Mouse (Mus musculus): ENCODE measurements around the gene Angptl4. TPM values are rescaled to one million over a fixed set of nuclear protein-coding genes. Genes with fewer than 3 reads are reported as not detected.

The Angptl4 gene
- 1.0 TPM for polyA plus RNA-seq (2014; fragmentation: Illumina TruSeq; extraction: RNeasy Lipid Tissue Mini Kit (QIAGEN cat#74804); ENCODE audit: low read depth, low replicate concordance)

GRCm38 (mm10) chr17:33781124-33781977 lies at the start of gene Angptl4:
Angptl4 (minus strand) TSS chr17:33781830.

GRCm38 (mm10) chr17:33824084-33824996 lies 42.7 kb upstream of the Angptl4 start, which contains the start of the genes Rps28 and Ndufa7:
Rps28 (minus strand) TSS chr17:33824562.
Ndufa7 (plus strand) TSS chr17:33824572.

GRCm38 (mm10) chr17:33810334-33811141 lies 28.9 kb upstream of the Angptl4 start, which contains the start of gene Kank3:
Kank3 (plus strand) TSS chr17:33810519.

GRCm38 (mm10) chr17:33760255-33761165 lies 21.1 kb downstream of the Angptl4 start, which contains the start of gene Rab11b:
Rab11b (minus strand) TSS chr17:33760530.

Other genes with a start within 250 kb of the Angptl4 start
- 0.32 TPM for gene Myo1f, start 226.1 kb downstream of the Angptl4 start, polyA plus RNA-seq (2014; fragmentation: Illumina TruSeq; extraction: RNeasy Lipid Tissue Mini Kit (QIAGEN cat#74804); ENCODE audit: low read depth, low replicate concordance)
- gene Zfp414, start 152.7 kb downstream of the Angptl4 start, polyA plus RNA-seq (2014; fragmentation: Illumina TruSeq; extraction: RNeasy Lipid Tissue Mini Kit (QIAGEN cat#74804); ENCODE audit: low read depth, low replicate concordance): 4.3 TPM
- not detected for gene Pram1, start 143.8 kb downstream of the Angptl4 start, polyA plus RNA-seq (2014; fragmentation: Illumina TruSeq; extraction: RNeasy Lipid Tissue Mini Kit (QIAGEN cat#74804); ENCODE audit: low read depth, low replicate concordance)
- 415 TPM for gene Hnrnpm, start 95.0 kb downstream of the Angptl4 start, polyA plus RNA-seq (2014; fragmentation: Illumina TruSeq; extraction: RNeasy Lipid Tissue Mini Kit (QIAGEN cat#74804); ENCODE audit: low read depth, low replicate concordance)
- 26.0 TPM for gene March2, start 63.2 kb downstream of the Angptl4 start, polyA plus RNA-seq (2014; fragmentation: Illumina TruSeq; extraction: RNeasy Lipid Tissue Mini Kit (QIAGEN cat#74804); ENCODE audit: low read depth, low replicate concordance)
- gene Rab11b, start 21.3 kb downstream of the Angptl4 start, polyA plus RNA-seq (2014; fragmentation: Illumina TruSeq; extraction: RNeasy Lipid Tissue Mini Kit (QIAGEN cat#74804); ENCODE audit: low read depth, low replicate concordance): 27.5 TPM
- 5.3 TPM for gene Kank3, start 28.7 kb upstream of the Angptl4 start, polyA plus RNA-seq (2014; fragmentation: Illumina TruSeq; extraction: RNeasy Lipid Tissue Mini Kit (QIAGEN cat#74804); ENCODE audit: low read depth, low replicate concordance)
- gene Rps28, start 42.7 kb upstream of the Angptl4 start, polyA plus RNA-seq (2014; fragmentation: Illumina TruSeq; extraction: RNeasy Lipid Tissue Mini Kit (QIAGEN cat#74804); ENCODE audit: low read depth, low replicate concordance): 77.1 TPM
- gene Ndufa7, start 42.7 kb upstream of the Angptl4 start, polyA plus RNA-seq (2014; fragmentation: Illumina TruSeq; extraction: RNeasy Lipid Tissue Mini Kit (QIAGEN cat#74804); ENCODE audit: low read depth, low replicate concordance): 28.2 TPM
- gene Cd320, start 61.3 kb upstream of the Angptl4 start, polyA plus RNA-seq (2014; fragmentation: Illumina TruSeq; extraction: RNeasy Lipid Tissue Mini Kit (QIAGEN cat#74804); ENCODE audit: low read depth, low replicate concordance): 5.6 TPM
- gene Gm7029, start 92.0 kb upstream of the Angptl4 start, polyA plus RNA-seq (2014; fragmentation: Illumina TruSeq; extraction: RNeasy Lipid Tissue Mini Kit (QIAGEN cat#74804); ENCODE audit: low read depth, low replicate concordance): not detected
- not detected for gene Kifc1, start 108.8 kb upstream of the Angptl4 start, polyA plus RNA-seq (2014; fragmentation: Illumina TruSeq; extraction: RNeasy Lipid Tissue Mini Kit (QIAGEN cat#74804); ENCODE audit: low read depth, low replicate concordance)
- not detected for gene Platr17, start 123.3 kb upstream of the Angptl4 start, polyA plus RNA-seq (2014; fragmentation: Illumina TruSeq; extraction: RNeasy Lipid Tissue Mini Kit (QIAGEN cat#74804); ENCODE audit: low read depth, low replicate concordance)
- 6.5 TPM for gene Daxx, start 127.6 kb upstream of the Angptl4 start, polyA plus RNA-seq (2014; fragmentation: Illumina TruSeq; extraction: RNeasy Lipid Tissue Mini Kit (QIAGEN cat#74804); ENCODE audit: low read depth, low replicate concordance)
- gene Tapbp, start 134.1 kb upstream of the Angptl4 start, polyA plus RNA-seq (2014; fragmentation: Illumina TruSeq; extraction: RNeasy Lipid Tissue Mini Kit (QIAGEN cat#74804); ENCODE audit: low read depth, low replicate concordance): 54.8 TPM
- gene Zbtb22, start 134.1 kb upstream of the Angptl4 start, polyA plus RNA-seq (2014; fragmentation: Illumina TruSeq; extraction: RNeasy Lipid Tissue Mini Kit (QIAGEN cat#74804); ENCODE audit: low read depth, low replicate concordance): 1.8 TPM
- 8.0 TPM for gene Rgl2, start 147.7 kb upstream of the Angptl4 start, polyA plus RNA-seq (2014; fragmentation: Illumina TruSeq; extraction: RNeasy Lipid Tissue Mini Kit (QIAGEN cat#74804); ENCODE audit: low read depth, low replicate concordance)
- 8.4 TPM for gene Pfdn6, start 158.5 kb upstream of the Angptl4 start, polyA plus RNA-seq (2014; fragmentation: Illumina TruSeq; extraction: RNeasy Lipid Tissue Mini Kit (QIAGEN cat#74804); ENCODE audit: low read depth, low replicate concordance)
- 0.25 TPM for gene Wdr46, start 158.8 kb upstream of the Angptl4 start, polyA plus RNA-seq (2014; fragmentation: Illumina TruSeq; extraction: RNeasy Lipid Tissue Mini Kit (QIAGEN cat#74804); ENCODE audit: low read depth, low replicate concordance)
- gene B3galt4, start 169.7 kb upstream of the Angptl4 start, polyA plus RNA-seq (2014; fragmentation: Illumina TruSeq; extraction: RNeasy Lipid Tissue Mini Kit (QIAGEN cat#74804); ENCODE audit: low read depth, low replicate concordance): 0.38 TPM
- gene Vps52, start 174.0 kb upstream of the Angptl4 start, polyA plus RNA-seq (2014; fragmentation: Illumina TruSeq; extraction: RNeasy Lipid Tissue Mini Kit (QIAGEN cat#74804); ENCODE audit: low read depth, low replicate concordance): 4.8 TPM
- 34.2 TPM for gene Rps18, start 174.2 kb upstream of the Angptl4 start, polyA plus RNA-seq (2014; fragmentation: Illumina TruSeq; extraction: RNeasy Lipid Tissue Mini Kit (QIAGEN cat#74804); ENCODE audit: low read depth, low replicate concordance)
- gene H2-K1, start 218.5 kb upstream of the Angptl4 start, polyA plus RNA-seq (2014; fragmentation: Illumina TruSeq; extraction: RNeasy Lipid Tissue Mini Kit (QIAGEN cat#74804); ENCODE audit: low read depth, low replicate concordance): 407 TPM
- gene Ring1, start 242.8 kb upstream of the Angptl4 start, polyA plus RNA-seq (2014; fragmentation: Illumina TruSeq; extraction: RNeasy Lipid Tissue Mini Kit (QIAGEN cat#74804); ENCODE audit: low read depth, low replicate concordance): 1.8 TPM
- 1.2 TPM for gene H2-Ke6, start 246.2 kb upstream of the Angptl4 start, polyA plus RNA-seq (2014; fragmentation: Illumina TruSeq; extraction: RNeasy Lipid Tissue Mini Kit (QIAGEN cat#74804); ENCODE audit: low read depth, low replicate concordance)
- 0.88 TPM for gene Slc39a7, start 249.9 kb upstream of the Angptl4 start, polyA plus RNA-seq (2014; fragmentation: Illumina TruSeq; extraction: RNeasy Lipid Tissue Mini Kit (QIAGEN cat#74804); ENCODE audit: low read depth, low replicate concordance)
- gene Rxrb, start 250.0 kb upstream of the Angptl4 start, polyA plus RNA-seq (2014; fragmentation: Illumina TruSeq; extraction: RNeasy Lipid Tissue Mini Kit (QIAGEN cat#74804); ENCODE audit: low read depth, low replicate concordance): 1.5 TPM

All from sigmoid colon, adult 10 weeks (tissue).